Mouse (Mus musculus): ENCODE measurements around the gene Dag1. TPM values are rescaled to one million over a fixed set of nuclear protein-coding genes. Genes with fewer than 3 reads are reported as not detected.
"Not testable (repeated sequence)": the region's sequence is repeated elsewhere in the genome, so short reads cannot be mapped to it uniquely, and the experiment has no call there.

The Dag1 gene
- total RNA-seq, 2 experiments from 2014 or later = 122 to 125 TPM

GRCm38 (mm10) chr9:108278697-108279450, 15.1 kb upstream of the Dag1 start:
- intact Hi-C loops (cut with DNase I) = loop anchor here (5.0 kb wide), 1 partner anchor 77 kb away; no protein-coding TSS in a partner anchor
- no peak for DNase-seq (ENCODE audit: low spot score in 2 of 2)

DNA sequence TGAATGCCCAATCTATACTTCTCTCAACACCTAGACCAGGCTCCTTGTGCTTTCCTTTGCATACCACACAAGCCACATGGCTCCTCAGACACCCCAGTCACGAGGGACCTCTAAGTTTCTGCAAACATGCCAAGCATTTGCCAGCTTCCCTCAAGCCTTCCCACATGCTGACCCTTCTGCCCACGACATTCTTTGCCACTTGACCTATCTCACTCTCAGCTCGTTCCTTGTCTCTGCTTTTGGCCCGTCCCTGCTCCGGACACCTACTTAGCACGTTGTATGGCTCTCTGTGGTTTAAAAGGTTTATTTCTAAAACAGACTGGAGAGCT, 11.5 kb upstream of the Dag1 start:
- intact Hi-C loops (cut with DNase I) = loop anchor here (5.0 kb wide), 1 partner anchor 73 kb away; no protein-coding TSS in a partner anchor
- no peak for DNase-seq (ENCODE audit: low spot score in 2 of 2)

- DNase-seq (ENCODE audit: low spot score in 2 of 2) = no peak
- intact Hi-C loops (cut with DNase I) = loop anchor here (5.0 kb wide), 1 partner anchor 72 kb away; no protein-coding TSS in a partner anchor
Observed at GRCm38 (mm10) chr9:108274476-108275330, 10.9 kb upstream of the Dag1 start.

- no peak for DNase-seq (ENCODE audit: low spot score in 2 of 2)
- intact Hi-C loops (cut with DNase I) = no loop called here
Observed at GRCm38 (mm10) chr9:108273485-108273884, 9.7 kb upstream of the Dag1 start.

DNA sequence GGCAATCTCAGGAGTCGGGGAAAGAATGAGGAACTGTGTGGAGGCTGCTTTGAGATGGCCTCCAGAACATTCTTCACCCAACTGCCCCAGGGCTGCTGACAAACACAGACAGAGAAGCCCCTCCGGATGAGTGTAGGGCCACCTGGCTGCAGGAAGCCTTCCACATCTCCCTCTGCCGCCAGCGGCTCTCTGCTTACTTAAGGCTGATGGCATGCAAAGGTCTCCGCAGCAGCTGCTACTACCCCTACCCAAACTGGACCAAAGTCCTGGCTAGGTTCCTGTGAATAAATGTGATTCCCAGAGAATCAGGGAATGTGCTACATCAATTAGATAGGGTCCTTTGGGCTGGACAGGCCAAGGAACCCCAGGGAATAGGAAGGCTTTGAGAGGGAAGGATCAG, 8.9 kb upstream of the Dag1 start:
- intact Hi-C loops (cut with DNase I) = no loop called here

GRCm38 (mm10) chr9:108271941-108272340, 8.2 kb upstream of the Dag1 start:
- intact Hi-C loops (cut with DNase I) = no loop called here
- DNase-seq (ENCODE audit: low spot score in 2 of 2) = no peak

More for the DNA sequence above, 8.9 kb upstream of the Dag1 start:
- no peak for DNase-seq (ENCODE audit: low spot score in 2 of 2)

GRCm38 (mm10) chr9:108268701-108269100, 4.9 kb upstream of the Dag1 start:
- intact Hi-C loops (cut with DNase I); DNase-seq (ENCODE audit: low spot score in 2 of 2): not testable (repeated sequence)

GRCm38 (mm10) chr9:108267691-108268090, 3.9 kb upstream of the Dag1 start:
- DNase-seq (ENCODE audit: low spot score in 2 of 2) = no peak
- intact Hi-C loops (cut with DNase I) = no loop called here

- no peak for DNase-seq (ENCODE audit: low spot score in 2 of 2)
- intact Hi-C loops (cut with DNase I) = no loop called here
Observed at GRCm38 (mm10) chr9:108266261-108266935, 2.6 kb upstream of the Dag1 start.

DNA sequence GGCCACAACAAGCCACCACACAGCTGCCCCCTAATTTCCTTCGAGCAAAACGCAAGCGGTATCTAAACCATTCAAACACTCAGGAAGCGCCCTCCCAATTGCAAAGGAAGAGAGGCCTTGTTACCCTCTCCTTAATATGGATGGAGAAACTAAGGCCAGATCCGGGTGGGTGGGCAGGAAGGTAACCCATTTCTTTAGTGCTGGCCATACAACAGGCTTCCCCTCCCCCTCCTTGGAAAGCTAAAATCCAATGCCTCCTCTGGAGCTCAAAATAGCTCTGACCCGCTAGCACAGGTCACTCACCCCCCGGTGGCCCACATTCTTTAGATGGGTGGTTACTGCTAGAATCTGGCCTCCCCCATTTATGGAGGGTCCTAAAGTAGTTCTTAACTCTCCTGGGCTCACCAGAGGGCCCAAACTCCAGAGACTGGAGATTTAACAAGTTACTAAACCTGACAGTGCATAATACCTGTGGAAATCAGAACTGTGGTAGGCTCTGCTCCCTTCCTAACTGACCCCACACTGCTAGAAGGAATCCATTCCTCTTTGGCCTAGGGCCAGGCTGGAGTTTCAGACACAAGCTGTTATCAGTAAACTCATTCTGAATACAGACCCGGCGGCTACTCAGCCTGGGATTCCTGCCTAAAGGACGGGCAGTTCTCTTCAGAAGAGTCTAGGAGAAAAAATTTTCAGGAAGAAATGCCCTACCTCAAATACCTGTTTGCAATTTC, 598 bp upstream of the Dag1 start:
- peak in 1 of 2 experiments; percentile 41 for DNase-seq (ENCODE audit: low spot score in 2 of 2)
- intact Hi-C loops (cut with DNase I) = loop anchor here (5.0 kb wide), 1 partner anchor 42 kb away; no protein-coding TSS in a partner anchor

DNA sequence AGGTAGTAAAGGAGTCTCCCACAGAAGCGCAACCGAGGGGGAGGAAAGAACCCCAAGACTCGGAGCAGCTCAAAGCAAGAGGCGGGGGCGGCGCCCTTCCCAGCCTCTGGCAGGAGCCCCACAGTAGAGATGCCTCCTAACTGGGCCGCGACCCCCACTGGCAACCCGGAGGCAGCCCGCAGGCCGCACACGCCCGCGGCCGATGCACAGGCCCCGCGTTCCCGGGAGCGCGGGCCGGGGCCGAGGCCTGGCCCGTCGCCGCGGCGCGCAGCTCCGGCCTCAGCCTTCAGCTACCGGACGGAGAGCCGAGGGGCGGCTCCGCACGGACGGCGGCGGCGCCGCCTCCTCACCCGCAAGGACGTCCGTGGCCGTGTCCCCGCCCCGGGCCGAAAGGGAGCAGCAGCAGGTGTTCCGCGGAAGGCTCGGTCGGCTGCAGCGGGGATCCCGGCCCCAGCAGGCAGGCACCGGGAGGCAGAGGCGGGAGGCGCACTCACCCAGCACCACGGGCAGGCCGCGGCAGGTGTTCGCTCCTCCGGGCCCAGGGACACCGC, 552 bp downstream of the Dag1 start:
- peak; percentile 35 to 43 for DNase-seq (ENCODE audit: low spot score in 2 of 2)
- intact Hi-C loops (cut with DNase I) = loop anchor here (5.0 kb wide), 1 partner anchor 41 kb away; no protein-coding TSS in a partner anchor

GRCm38 (mm10) chr9:108262494-108263049, 1.2 kb downstream of the Dag1 start:
- intact Hi-C loops (cut with DNase I) = loop anchor here (5.0 kb wide), 1 partner anchor 40 kb away; no protein-coding TSS in a partner anchor
- no peak for DNase-seq (ENCODE audit: low spot score in 2 of 2)

DNA sequence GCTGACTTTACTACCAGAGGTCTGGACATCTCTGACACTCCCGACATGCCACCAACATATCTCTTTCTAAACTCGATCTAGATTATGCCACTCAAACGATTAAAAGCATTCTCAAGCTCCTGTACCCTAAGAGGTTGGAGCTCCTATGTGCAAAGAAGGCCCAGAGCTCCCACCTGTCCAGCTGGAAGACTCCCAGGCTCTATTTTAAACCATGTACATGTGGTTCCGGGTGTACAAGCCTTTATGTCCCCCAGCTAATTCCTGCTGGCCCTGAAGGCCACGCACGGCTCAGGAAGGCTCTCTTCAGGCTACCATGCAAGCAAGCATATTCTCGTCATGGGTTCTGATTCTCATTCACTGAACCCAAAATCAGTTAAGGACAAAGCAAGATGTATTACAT, 1.9 kb downstream of the Dag1 start:
- intact Hi-C loops (cut with DNase I) = loop anchor here (5.0 kb wide), 1 partner anchor 40 kb away; no protein-coding TSS in a partner anchor
- DNase-seq (ENCODE audit: low spot score in 2 of 2) = no peak

- intact Hi-C loops (cut with DNase I) = loop anchor here (5.0 kb wide), 1 partner anchor 38 kb away; no protein-coding TSS in a partner anchor
- DNase-seq (ENCODE audit: low spot score in 2 of 2) = no peak
Observed at GRCm38 (mm10) chr9:108260526-108260925, 3.2 kb downstream of the Dag1 start.

DNA sequence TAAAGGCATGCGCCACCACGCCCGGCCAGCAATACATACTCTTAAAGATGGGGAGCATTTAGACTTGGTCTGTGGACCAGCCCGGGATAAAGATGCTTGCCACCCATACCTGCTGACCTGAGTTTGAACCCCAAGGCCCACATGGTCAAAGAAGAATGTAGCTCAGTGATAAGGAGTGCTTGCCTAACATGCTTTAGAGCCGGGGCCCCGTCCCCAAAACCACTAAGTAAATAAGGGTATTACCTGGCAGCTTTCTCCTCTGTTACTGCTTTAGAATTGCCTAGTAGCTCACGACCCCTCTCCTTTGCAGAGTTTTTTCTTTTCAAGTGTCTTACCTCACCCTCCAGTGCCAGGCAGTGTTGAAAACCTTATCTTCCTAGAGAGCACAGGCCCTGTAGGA, 11.0 kb downstream of the Dag1 start:
- no peak for DNase-seq (ENCODE audit: low spot score in 2 of 2)

DNA sequence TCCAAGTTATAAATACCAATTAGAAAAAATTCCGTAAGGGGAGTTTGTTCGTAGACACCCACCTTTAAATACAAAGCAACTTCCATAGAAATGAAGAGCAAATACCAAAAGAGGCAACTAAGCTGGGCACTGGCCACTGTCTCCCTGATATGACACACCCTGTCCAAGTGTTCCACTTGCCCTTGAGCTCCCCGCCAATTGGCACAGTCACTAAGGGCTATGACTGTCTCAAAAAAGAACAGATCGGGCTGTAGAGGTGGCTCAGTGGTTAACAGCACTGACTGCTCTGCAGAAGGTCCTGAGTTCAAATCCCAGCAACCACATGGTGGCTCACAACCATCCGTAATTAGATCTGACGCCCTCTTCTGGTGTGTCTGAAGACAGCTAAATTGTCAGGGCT, 11.9 kb downstream of the Dag1 start:
- DNase-seq (ENCODE audit: low spot score in 2 of 2) = no peak
- intact Hi-C loops (cut with DNase I) = no loop called here

More for the DNA sequence above, 11.0 kb downstream of the Dag1 start:
- intact Hi-C loops (cut with DNase I) = no loop called here

DNA sequence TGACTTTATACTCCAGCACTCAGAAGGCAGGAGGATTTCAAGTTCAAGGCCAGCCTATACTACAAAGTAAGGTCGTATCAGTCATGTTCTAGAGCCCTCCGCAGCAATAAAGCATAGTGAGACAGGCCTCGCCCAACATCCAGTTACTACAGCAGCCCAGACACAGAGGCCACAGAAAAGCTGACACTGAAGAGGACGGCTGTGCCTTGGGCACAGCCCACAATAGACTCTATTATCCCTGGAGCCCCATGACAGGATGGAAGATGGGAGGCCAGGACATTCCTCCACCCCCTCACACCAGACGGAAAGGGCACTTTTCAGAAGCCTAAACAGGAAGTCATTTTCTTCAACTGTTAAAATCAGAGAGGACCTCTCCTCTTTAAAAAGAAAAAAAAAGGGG, 14.8 kb downstream of the Dag1 start:
- intact Hi-C loops (cut with DNase I) = no loop called here
- no peak for DNase-seq (ENCODE audit: low spot score in 2 of 2)

DNA sequence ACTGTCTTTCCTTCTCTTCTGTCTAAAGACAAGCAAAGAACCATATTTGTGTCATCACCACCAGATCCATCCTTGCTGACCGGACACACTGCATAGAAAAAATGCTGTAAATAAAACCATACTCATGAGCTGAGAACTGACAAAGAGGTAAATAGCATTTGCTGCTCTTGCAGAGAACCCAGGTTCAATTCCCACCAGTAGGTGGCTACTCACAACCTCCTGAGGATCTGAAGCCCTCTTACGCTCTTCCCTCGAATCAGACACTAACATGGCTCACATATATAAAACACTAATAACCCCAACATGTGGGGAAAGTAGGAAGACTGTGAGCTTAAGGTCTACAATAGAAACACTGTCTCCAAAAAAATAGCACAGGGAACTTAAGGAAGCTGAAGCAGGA, 18.8 kb downstream of the Dag1 start:
- intact Hi-C loops (cut with DNase I) = no loop called here
- DNase-seq (ENCODE audit: low spot score in 2 of 2) = no peak

All from left cerebral cortex, postnatal 14 days (tissue).